In the genomic region with DNA sequence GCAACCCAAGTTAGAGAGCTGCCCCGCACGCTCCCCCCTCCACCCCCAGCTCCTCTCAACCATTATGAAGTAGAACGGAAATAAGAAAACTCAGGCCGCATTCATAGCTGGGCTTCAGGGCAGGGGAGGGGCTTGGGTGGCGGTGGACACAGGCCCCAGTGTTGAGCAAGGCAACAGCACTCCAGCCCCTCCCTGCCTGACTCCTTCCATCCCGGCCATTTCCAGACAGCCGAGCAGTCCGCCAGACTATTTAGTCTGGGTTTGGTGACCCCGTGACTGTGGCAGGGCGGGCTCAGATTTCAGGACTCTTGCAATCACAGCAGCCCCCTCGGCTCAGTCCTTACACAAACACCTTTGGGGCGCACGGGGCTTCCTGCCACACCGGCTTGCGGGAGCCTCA, we compare ENCODE assay signal across 9 mouse cellular contexts. TPM values are rescaled to one million over a fixed set of nuclear protein-coding genes. Genes with fewer than 3 reads are reported as not detected.
DNase-seq lines count a peak whose midpoint lies in the region; ATAC-seq lines count a peak whose summit lies in the region.
"Had no signal": no experiment of that assay in that cellular context is flagged by ENCODE, and none has a peak within 500 bp of the region (broad histone marks: within the 10 kb centered on the region; RNA-seq: fewer than 3 reads in every experiment).

No protein-coding gene starts in this region.

- 3% methylated on average over 15 of the region's 15 CpGs for WGBS in embryonic facial prominence, embryonic 13.5 days
- WGBS in heart, embryonic 13.5 days: 11% methylated on average over 15 of the region's 15 CpGs
- WGBS in midbrain, embryonic 14.5 days: 8% methylated on average over 15 of the region's 15 CpGs

- ATAC-seq in embryonic facial prominence, embryonic 13.5 days (ENCODE audit: insufficient number of reproducible peaks, insufficient read depth, low FRiP score, low TSS enrichment, low read depth): peak; percentile 88
- peak; percentile 47; the same call in 1 of the 2 replicates for ATAC-seq in heart, embryonic 13.5 days (ENCODE audit: extremely low read depth, insufficient number of reproducible peaks, low FRiP score, low TSS enrichment)
- no peak for ATAC-seq in midbrain, embryonic 14.5 days (ENCODE audit: low FRiP score, low TSS enrichment)

- no peaks in the 10 kb centered on the region for H3K36me3 ChIP-seq in embryonic facial prominence, embryonic 13.5 days
- H3K36me3 ChIP-seq in heart, embryonic 13.5 days: no peaks in the 10 kb centered on the region
- no peaks in the 10 kb centered on the region for H3K36me3 ChIP-seq in midbrain, embryonic 14.5 days (ENCODE audit: control insufficient read depth, insufficient read depth, low read length)

- peak overlapping the region; percentile 49 for H3K4me2 ChIP-seq in embryonic facial prominence, embryonic 13.5 days
- H3K4me2 ChIP-seq in heart, embryonic 13.5 days: peak overlapping the region; percentile 57
- peak overlapping the region; percentile 29; the same call in 1 of the 2 replicates for H3K4me2 ChIP-seq in midbrain, embryonic 14.5 days (ENCODE audit: low read length)

- peak; percentile 84 for DNase-seq in Muller cell, postnatal 12 days (ENCODE audit: inconsistent ontology term)
- peak; percentile 57 for DNase-seq in kidney, postnatal 14 days
- peak; percentile 41 for DNase-seq in midbrain, embryonic 14.5 days
- no peak for DNase-seq in natural killer cell, adult 2 months (ENCODE audit: low spot score in 2 of 2)
- DNase-seq in cerebellum, postnatal 36 days: no peak
- no peak for DNase-seq in right cerebral cortex, adult 2 months (ENCODE audit: low spot score in 2 of 2)

- H3K4me3 ChIP-seq in embryonic facial prominence, embryonic 13.5 days: 0 out of 2 replicates have a peak overlapping the region, but pooled peaks have one; percentile 8
- peak overlapping the region; percentile 22 for H3K4me3 ChIP-seq in heart, embryonic 13.5 days
- no peak overlapping the region for H3K4me3 ChIP-seq in midbrain, embryonic 14.5 days (replicated peaks; ENCODE audit: low read depth, low read length)
- H3K4me3 ChIP-seq: megakaryocyte, embryonic 14.5 days had no signal

- H3K9me3 ChIP-seq in embryonic facial prominence, embryonic 13.5 days: no peaks in the 10 kb centered on the region
- no peaks in the 10 kb centered on the region for H3K9me3 ChIP-seq in heart, embryonic 13.5 days
- no peaks in the 10 kb centered on the region for H3K9me3 ChIP-seq in midbrain, embryonic 14.5 days (ENCODE audit: control insufficient read depth, low read length)
- H3K9me3 ChIP-seq: megakaryocyte, embryonic 14.5 days had no signal

- H3K4me1 ChIP-seq in embryonic facial prominence, embryonic 13.5 days: peaks cover 46% of the 10 kb centered on the region
- H3K4me1 ChIP-seq in heart, embryonic 13.5 days: peaks cover 44% of the 10 kb centered on the region
- peaks cover 27% of the 10 kb centered on the region for H3K4me1 ChIP-seq in midbrain, embryonic 14.5 days (ENCODE audit: control insufficient read depth, insufficient read depth, low read length)
- H3K4me1 ChIP-seq: megakaryocyte, embryonic 14.5 days had no signal

- H3K9ac ChIP-seq in embryonic facial prominence, embryonic 13.5 days: peak overlapping the region; percentile 37; the same call in 1 of the 2 replicates
- H3K9ac ChIP-seq in heart, embryonic 13.5 days: peak overlapping the region; percentile 51
- H3K9ac ChIP-seq in midbrain, embryonic 14.5 days (replicated peaks; ENCODE audit: low read length): no peak overlapping the region

- no peaks in the 10 kb centered on the region for H3K27me3 ChIP-seq in embryonic facial prominence, embryonic 13.5 days
- no peaks in the 10 kb centered on the region for H3K27me3 ChIP-seq in heart, embryonic 13.5 days (replicated peaks)
- H3K27me3 ChIP-seq in midbrain, embryonic 14.5 days (ENCODE audit: control insufficient read depth, insufficient read depth, low read length): no peaks in the 10 kb centered on the region

- peak overlapping the region; percentile 90 for H3K27ac ChIP-seq in embryonic facial prominence, embryonic 13.5 days
- H3K27ac ChIP-seq in heart, embryonic 13.5 days (replicated peaks): peak overlapping the region; percentile 65
- no peak overlapping the region for H3K27ac ChIP-seq in midbrain, embryonic 14.5 days (replicated peaks; ENCODE audit: low read depth, low read length)

RNA-seq across cellular contexts. Expression of a gene that starts 36.5 kb away (rescaled TPM):
- polyA plus RNA-seq in embryonic facial prominence, embryonic 13.5 days (2015; fragmentation: Nextera tagmentation; extraction: Ambion mirVana): not detected in 2 replicates
- polyA plus RNA-seq in heart, embryonic 13.5 days (2015; fragmentation: Nextera tagmentation; extraction: Ambion mirVana): not detected in 2 replicates
- polyA plus RNA-seq in midbrain, embryonic 14.5 days (2014; fragmentation: Nextera tagmentation; extraction: Ambion mirVana): not detected in 2 replicates

Comparison
In these comparisons a context has a peak if more than half of its experiments do, and no peak if none do; other contexts are left out.
1. DNase-seq: peak in Muller cell, postnatal 12 days (single experiment), kidney, postnatal 14 days (single experiment) and midbrain, embryonic 14.5 days (single experiment); none in natural killer cell, adult 2 months (0 of 2), cerebellum, postnatal 36 days (0 of 2) and right cerebral cortex, adult 2 months (0 of 2).
2. Peak in every context shown above with its lines, with median percentiles within 50 percentile points of each other: H3K4me2 ChIP-seq.